Mouse (Mus musculus) bone marrow, adult 2 months (tissue): ENCODE measurements around the gene Ppm1m.

ENCODE experiments used
- CTCF ChIP-seq: fragments of 200-500 bp; IDR thresholded peaks from 2 replicates; pipeline ENCODE4 v1.5.1; 2011; ENCODE audit warnings: low read length, control low read depth; ENCODE audit not compliant: control insufficient read depth, insufficient read depth
- POLR2A ChIP-seq: fragments of 200-500 bp; IDR thresholded peaks from 2 replicates; pipeline ENCODE4 v1.6.1; 2011; ENCODE audit warnings: low read depth, mild to moderate bottlenecking, control low read depth, low read length, borderline replicate concordance; ENCODE audit not compliant: control insufficient read depth

GRCm38 (mm10) chr9:106156419-106156818, 43.1 kb downstream of the Ppm1m start:
- TF ChIP-seq CTCF (peak; percentile 72), POLR2A (no peak)
